Mouse (Mus musculus): ENCODE measurements at regions not wholly inside any gene's neighbourhood (a gene's known extent, or its start where the extent isn't known, plus 50 kb on each side); places are given as distances from the start of the nearest gene placed in this dataset.

- TF ChIP-seq POLR2A (IDR thresholded peaks at IDR 0.05; ENCODE audit: borderline replicate concordance, low read depth, low read length) (no peak), CTCF (IDR thresholded peaks at IDR 0.05; ENCODE audit: low read depth, low read length) (no peak)
Measured at GRCm38 (mm10) chr6:143386597-143387450, 219.8 kb downstream of the Etnk1 start.
